Mouse (Mus musculus) olfactory bulb, adult 2 months (tissue): ENCODE data around the gene Col11a2. TPM values are rescaled to one million over a fixed set of nuclear protein-coding genes. Genes with fewer than 3 reads are reported as not detected.

Source experiments
- H3K27ac ChIP-seq: fragments of 200-500 bp; 2 replicates; pipeline ENCODE4 v1.5.1; 2012; ENCODE audit warnings: low read depth, low read length; ENCODE audit not compliant: insufficient read depth
- H3K4me1 ChIP-seq: fragments of 200-500 bp; 2 replicates; pipeline ENCODE4 v1.6.1; 2012; ENCODE audit warnings: low read length; ENCODE audit not compliant: control insufficient read depth, insufficient read depth
- H3K4me3 ChIP-seq: fragments of 200-500 bp; 2 replicates; pipeline ENCODE4 v1.5.1; 2012; ENCODE audit warnings: mild to moderate bottlenecking, low read depth, low read length, moderate library complexity; ENCODE audit not compliant: insufficient read depth
- CTCF ChIP-seq: fragments of 200-500 bp; IDR thresholded peaks from 2 replicates; pipeline ENCODE4 v1.5.1; 2012; ENCODE audit warnings: low read depth, mild to moderate bottlenecking, low read length, moderate library complexity; ENCODE audit not compliant: insufficient read depth
- POLR2A ChIP-seq: fragments of 200-500 bp; IDR thresholded peaks from 2 replicates; pipeline ENCODE4 v1.6.1; 2012; ENCODE audit warnings: mild to moderate bottlenecking, low read depth, low read length, moderate library complexity; ENCODE audit not compliant: insufficient read depth
- WGBS: fragments of 180-500 bp; shearing (Covaris S2); methylation state at CpG from one replicate; pipeline ENCODE4 v1.1.7; 2018; 5-methylcytosine and 5-hydroxymethylcytosine counted together
- polyA plus RNA-seq: library from polyadenylated mRNA; stranded (reverse); fragments of >200 nt; gene quantifications from 2 replicates; pipeline ENCODE4 v1.2.4, GENCODE M21; 2012; ENCODE audit warnings: low replicate concordance; ENCODE audit not compliant: missing spikeins, insufficient read depth, insufficient read length

Gene Col11a2
- polyA plus RNA-seq, 1 experiment: not detected

DNA sequence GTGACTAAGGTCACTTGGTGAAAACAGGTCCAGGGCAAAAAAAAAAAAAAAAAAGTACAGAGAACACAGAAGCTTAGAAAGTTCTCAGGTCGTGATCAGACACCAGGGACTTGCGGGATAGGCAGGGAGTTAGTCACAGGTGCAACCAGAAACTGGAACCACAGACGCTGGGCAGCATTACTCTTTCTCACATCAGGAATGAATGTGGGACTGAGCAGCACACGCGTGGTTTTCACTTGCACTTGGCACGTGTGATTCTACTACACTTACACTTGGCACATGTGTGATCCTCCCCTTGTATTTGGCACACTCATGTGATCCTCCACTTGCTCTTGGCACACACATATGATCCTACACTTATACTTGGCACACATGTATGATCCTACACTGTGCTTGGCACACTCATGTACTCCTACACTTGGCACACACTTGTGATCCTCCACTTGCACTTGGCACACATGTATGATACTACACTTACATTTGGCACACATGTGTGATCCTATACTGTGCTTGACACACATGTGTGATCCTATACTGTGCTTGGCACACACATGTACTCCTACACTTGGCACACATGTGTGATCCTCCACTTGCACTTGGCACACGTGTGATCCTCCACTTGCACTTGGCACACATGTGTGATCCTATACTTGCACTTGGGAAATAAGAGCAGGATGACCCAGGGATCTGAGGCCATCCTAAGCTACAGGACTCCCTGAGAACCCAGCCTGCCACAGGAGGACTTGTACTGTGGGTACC lies 68.1 kb downstream of the Col11a2 start:
- Histone ChIP-seq H3K4me1 (0 out of 2 replicates have a peak, but pooled peaks cover 2% of the 10 kb centered on the region), H3K4me3 (no peak overlapping the region), H3K27ac (no peak overlapping the region)
- TF ChIP-seq CTCF: no peak
- TF ChIP-seq POLR2A: no peak
- 79% methylated on average over 7 of the region's 7 CpGs for WGBS

DNA sequence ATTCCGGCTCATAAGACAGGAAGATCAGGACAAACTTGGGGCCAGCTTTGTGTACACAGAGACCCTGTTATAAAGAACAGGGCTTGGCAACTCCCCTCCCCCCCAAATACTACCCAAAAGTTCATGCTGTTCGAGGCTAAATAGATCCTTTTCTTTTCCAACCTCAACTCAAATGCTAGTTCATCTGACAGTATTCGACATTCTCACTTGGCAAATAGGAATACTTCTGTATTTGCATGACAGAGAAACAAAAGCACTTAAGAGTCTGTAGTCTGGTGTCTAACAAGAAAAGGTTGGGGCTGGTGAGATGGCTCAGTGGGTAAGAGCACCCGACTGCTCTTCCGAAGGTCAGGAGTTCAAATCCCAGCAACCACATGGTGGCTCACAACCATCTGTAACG lies 69.2 kb downstream of the Col11a2 start:
- no peak for TF ChIP-seq CTCF
- no peak for TF ChIP-seq POLR2A
- Histone ChIP-seq H3K27ac (no peak overlapping the region), H3K4me1 (0 out of 2 replicates have a peak, but pooled peaks cover 2% of the 10 kb centered on the region), H3K4me3 (no peak overlapping the region)
- 73% methylated on average over 5 of the region's 6 CpGs for WGBS

DNA sequence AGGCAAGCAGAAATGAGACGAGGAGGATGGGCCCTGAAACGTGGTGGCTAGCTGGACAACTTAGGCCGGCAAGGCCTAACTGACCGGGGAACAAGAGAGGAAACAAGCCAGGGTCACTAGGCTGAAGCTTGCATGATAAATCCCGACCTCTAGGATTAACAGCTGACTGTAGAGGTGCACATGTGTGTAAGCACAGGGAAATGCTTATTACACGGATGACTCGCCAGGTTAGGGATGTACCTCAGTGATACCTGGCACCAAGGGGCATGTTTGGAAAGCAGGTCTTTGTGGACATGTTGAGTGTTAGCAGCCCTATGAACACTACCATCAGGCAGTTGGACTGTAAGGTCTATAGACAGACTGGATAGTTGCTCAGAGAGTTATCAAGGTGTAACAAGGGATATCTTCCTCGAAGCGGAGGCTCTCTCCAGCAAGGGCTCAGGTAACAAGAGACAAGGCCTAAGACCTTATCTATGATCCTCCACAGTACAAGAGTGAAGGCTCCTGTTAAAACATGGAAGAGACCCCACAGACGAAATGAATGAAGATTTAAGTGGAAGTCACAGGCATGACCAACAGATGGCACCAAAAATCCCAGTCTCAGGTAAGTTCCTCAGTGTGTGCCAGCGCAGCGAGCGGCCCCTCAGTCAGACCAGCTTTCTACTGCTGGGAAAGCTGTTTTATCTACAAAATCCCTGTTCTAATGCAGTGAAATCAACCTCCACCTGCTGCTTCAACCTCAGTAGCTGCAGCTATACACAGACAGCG lies 70.0 kb downstream of the Col11a2 start:
- Histone ChIP-seq H3K27ac (no peak overlapping the region), H3K4me3 (no peak overlapping the region), H3K4me1 (0 out of 2 replicates have a peak, but pooled peaks cover 2% of the 10 kb centered on the region)
- 69% methylated on average over 14 of the region's 14 CpGs for WGBS
- TF ChIP-seq CTCF (no peak), POLR2A (no peak)

DNA sequence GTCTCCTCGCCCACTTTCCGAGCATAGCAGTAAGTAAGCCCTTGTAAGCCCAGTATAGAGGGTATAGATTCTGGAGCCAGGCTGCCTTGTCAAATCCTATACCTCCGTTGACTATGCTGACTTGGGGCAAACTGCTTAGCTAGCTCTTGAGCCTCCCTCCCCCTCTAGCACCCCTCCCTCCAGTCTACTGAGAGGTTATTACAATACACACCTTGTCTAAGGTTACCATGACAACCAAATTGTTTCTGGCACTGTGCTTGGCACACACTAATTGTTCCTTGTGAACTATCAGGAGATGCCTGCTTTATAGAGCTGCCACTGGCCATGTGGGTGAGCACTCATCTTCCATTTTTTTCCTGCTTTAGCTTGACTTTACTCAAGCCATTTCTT lies 70.6 kb downstream of the Col11a2 start:
- H3K4me3 ChIP-seq: no peak overlapping the region
- no peak overlapping the region for H3K27ac ChIP-seq
- peaks cover 4% of the 10 kb centered on the region for H3K4me1 ChIP-seq
- no peak for TF ChIP-seq CTCF
- TF ChIP-seq POLR2A: no peak
- WGBS: 58% methylated on average over 3 of the region's 3 CpGs

DNA sequence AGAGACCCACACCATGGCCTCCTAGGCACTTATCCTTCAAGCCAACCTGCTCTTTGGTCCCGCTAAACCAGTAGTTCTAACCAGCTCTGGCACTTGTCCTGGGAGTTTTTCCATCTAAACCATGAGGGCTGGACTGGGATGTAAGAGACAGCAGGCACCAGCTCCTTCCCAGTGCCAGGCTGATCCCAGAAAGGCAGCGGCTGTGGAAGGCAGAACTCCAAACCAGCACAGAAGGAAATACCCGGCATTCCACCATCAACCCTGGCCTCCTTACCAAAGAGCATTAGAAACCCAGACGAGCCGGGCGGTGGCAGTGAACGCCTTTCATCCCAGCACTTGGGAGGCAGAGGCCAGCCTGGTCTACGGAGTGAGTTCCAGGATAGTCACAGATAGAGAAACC lies 71.1 kb downstream of the Col11a2 start:
- H3K27ac ChIP-seq: no peak overlapping the region
- peaks cover 7% of the 10 kb centered on the region for H3K4me1 ChIP-seq
- H3K4me3 ChIP-seq: no peak overlapping the region
- WGBS: 45% methylated on average over 8 of the region's 8 CpGs
- TF ChIP-seq POLR2A (no peak), CTCF (no peak)

DNA sequence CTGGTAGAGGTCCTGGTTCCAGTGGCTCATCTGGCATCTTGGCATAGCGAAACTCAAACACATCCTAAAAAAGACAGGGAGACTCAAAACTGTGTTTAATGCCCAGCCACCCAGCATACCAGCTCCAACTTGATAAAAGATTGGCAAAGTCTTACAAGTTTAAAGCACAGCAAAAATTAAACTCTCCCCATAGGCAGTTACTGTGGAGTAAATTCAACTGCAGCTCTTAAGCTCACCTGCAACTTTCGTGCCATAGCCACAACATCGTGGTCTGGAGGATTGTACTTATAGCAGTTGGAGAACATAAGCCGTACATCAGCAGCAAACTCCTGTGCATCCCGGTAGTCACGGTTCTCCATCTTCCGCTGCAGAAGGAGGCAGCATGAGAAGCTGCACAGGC lies 74.9 kb downstream of the Col11a2 start:
- Histone ChIP-seq H3K4me1 (peaks cover 11% of the 10 kb centered on the region), H3K4me3 (no peak overlapping the region), H3K27ac (no peak overlapping the region)
- TF ChIP-seq POLR2A (no peak), CTCF (no peak)
- WGBS: 81% methylated on average over 7 of the region's 7 CpGs

Other genes with a start within 250 kb of the Col11a2 start
- gene Kank3, start 228.9 kb upstream of the Col11a2 start, polyA plus RNA-seq: not detected in 2 replicates
- not detected in 2 replicates for gene Rps28, start 214.9 kb upstream of the Col11a2 start, polyA plus RNA-seq
- gene Ndufa7, start 214.9 kb upstream of the Col11a2 start, polyA plus RNA-seq: 751 TPM in 1 of 2 replicates, not detected in the other
- not detected in 2 replicates for gene Cd320, start 196.3 kb upstream of the Col11a2 start, polyA plus RNA-seq
- gene Gm7029, start 165.6 kb upstream of the Col11a2 start, polyA plus RNA-seq: not detected in 2 replicates
- not detected in 2 replicates for gene Kifc1, start 148.8 kb upstream of the Col11a2 start, polyA plus RNA-seq
- not detected in 2 replicates for gene Platr17, start 134.3 kb upstream of the Col11a2 start, polyA plus RNA-seq
- gene Daxx, start 130.0 kb upstream of the Col11a2 start, polyA plus RNA-seq: not detected in 2 replicates
- 118 TPM in 1 of 2 replicates, not detected in the other for gene Tapbp, start 123.5 kb upstream of the Col11a2 start, polyA plus RNA-seq
- not detected in 2 replicates for gene Zbtb22, start 123.5 kb upstream of the Col11a2 start, polyA plus RNA-seq
- gene Rgl2, start 109.9 kb upstream of the Col11a2 start, polyA plus RNA-seq: 671 TPM in 1 of 2 replicates, not detected in the other
- not detected in 2 replicates for gene Pfdn6, start 99.1 kb upstream of the Col11a2 start, polyA plus RNA-seq
- not detected in 2 replicates for gene Wdr46, start 98.8 kb upstream of the Col11a2 start, polyA plus RNA-seq
- gene B3galt4, start 87.9 kb upstream of the Col11a2 start, polyA plus RNA-seq: not detected in 2 replicates
- not detected in 2 replicates for gene Vps52, start 83.6 kb upstream of the Col11a2 start, polyA plus RNA-seq
- 1,298 TPM in 1 of 2 replicates, not detected in the other for gene Rps18, start 83.4 kb upstream of the Col11a2 start, polyA plus RNA-seq
- not detected in 2 replicates for gene H2-K1, start 39.1 kb upstream of the Col11a2 start, polyA plus RNA-seq
- gene Ring1, start 14.8 kb upstream of the Col11a2 start, polyA plus RNA-seq: not detected in 2 replicates
- gene H2-Ke6, start 11.4 kb upstream of the Col11a2 start, polyA plus RNA-seq: not detected in 2 replicates
- not detected in 2 replicates for gene Slc39a7, start 7.8 kb upstream of the Col11a2 start, polyA plus RNA-seq
- gene Rxrb, start 7.6 kb upstream of the Col11a2 start, polyA plus RNA-seq: not detected in 2 replicates
- gene H2-Oa, start 52.9 kb downstream of the Col11a2 start, polyA plus RNA-seq: not detected in 2 replicates
- gene H2-DMa, start 80.1 kb downstream of the Col11a2 start, polyA plus RNA-seq: not detected in 2 replicates
- gene Brd2, start 83.2 kb downstream of the Col11a2 start, polyA plus RNA-seq: 233 TPM in 1 of 2 replicates, not detected in the other
- not detected in 2 replicates for gene H2-DMb2, start 103.9 kb downstream of the Col11a2 start, polyA plus RNA-seq
- gene H2-DMb1, start 113.6 kb downstream of the Col11a2 start, polyA plus RNA-seq: not detected in 2 replicates
- not detected in 2 replicates for gene Tap1, start 148.1 kb downstream of the Col11a2 start, polyA plus RNA-seq
- 272 TPM in 1 of 2 replicates, not detected in the other for gene Psmb9, start 148.3 kb downstream of the Col11a2 start, polyA plus RNA-seq
- not detected in 2 replicates for gene Psmb8, start 158.3 kb downstream of the Col11a2 start, polyA plus RNA-seq
- gene Tap2, start 164.1 kb downstream of the Col11a2 start, polyA plus RNA-seq: 159 TPM in 1 of 2 replicates, not detected in the other
- gene H2-Ob, start 199.5 kb downstream of the Col11a2 start, polyA plus RNA-seq: not detected in 2 replicates
- gene H2-Ab1, start 218.3 kb downstream of the Col11a2 start, polyA plus RNA-seq: not detected in 2 replicates
- gene H2-Aa, start 248.4 kb downstream of the Col11a2 start, polyA plus RNA-seq: 508 and 641 TPM in 2 replicates